Mouse (Mus musculus): ENCODE measurements at regions not wholly inside any gene's neighbourhood (a gene's known extent, or its start where the extent isn't known, plus 50 kb on each side); places are given as distances from the start of the nearest gene placed in this dataset.

DNA sequence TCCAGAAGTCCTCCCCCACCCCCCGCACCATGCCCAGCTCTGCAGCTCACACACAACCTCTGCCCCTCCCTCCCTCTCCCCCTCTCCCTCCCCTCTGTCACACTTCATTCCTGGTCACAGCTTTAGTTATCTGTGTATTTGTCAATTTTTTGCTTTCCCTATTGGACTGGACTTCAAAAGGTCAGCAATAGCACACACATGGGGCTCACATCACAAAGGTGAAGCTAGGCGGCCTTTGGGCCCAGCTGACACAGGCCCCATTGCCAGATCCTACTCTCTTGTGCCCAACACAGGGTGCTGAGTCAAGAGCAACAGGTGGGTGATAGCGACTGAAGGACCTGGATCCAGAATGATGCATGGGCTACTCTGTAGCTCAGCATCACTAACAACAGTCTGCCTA is 149.0 kb upstream of the Nectin1 start:
- no peaks in the 10 kb centered on the region for H3K36me3 ChIP-seq
- H3K4me3 ChIP-seq, result no peak overlapping the region
- no peaks in the 10 kb centered on the region for H3K4me1 ChIP-seq
- WGBS, result 77% methylated on average over 3 of the region's 3 CpGs
- DNase-seq (ENCODE audit: low spot score), result no peak
- peaks cover 16% of the 10 kb centered on the region for H3K27me3 ChIP-seq (ENCODE audit: insufficient read depth, poor library complexity, severe bottlenecking)
- no peak overlapping the region for H3K27ac ChIP-seq
- H3K9me3 ChIP-seq, result no peaks in the 10 kb centered on the region

DNA sequence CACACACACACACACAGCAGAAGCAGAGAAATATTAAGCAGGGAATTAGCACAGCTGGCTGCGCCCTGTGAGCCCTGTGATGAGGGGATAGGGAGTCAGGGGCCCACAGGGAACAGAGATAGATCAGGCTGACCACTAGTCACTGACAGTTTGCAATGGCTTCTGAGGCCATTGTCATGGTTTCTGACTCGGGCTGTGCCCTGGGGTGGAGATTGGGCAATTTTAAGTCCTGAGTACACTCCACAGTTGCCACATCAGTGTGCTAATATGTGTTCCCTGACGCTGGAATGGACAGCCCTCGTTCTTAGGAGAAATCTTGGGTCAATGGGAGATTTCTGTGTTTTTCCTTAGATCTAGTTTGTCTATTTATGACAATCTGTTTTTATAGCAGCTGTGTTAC is 148.3 kb upstream of the Nectin1 start:
- H3K27ac ChIP-seq, result no peak overlapping the region
- WGBS, result 67% methylated on average over 4 of the region's 4 CpGs
- DNase-seq (ENCODE audit: low spot score), result no peak

DNA sequence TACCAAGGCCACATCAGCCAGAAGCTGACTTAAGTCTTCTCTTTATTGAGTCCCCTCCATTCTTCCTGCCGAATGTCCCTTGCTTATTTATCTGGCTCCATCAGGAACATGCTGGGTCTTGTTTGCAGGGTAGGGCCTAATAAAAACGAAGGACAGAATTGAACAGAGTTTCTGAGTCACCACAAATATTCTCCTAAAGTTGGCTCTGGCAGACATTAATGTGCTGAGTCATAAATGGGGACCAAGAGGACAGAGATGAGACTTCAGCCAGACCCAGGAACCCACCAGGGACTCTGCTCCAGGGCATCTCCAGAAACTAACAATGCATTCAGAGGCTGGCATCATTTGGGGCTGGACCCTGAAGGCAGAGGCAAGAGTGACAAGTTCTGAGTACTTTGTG is 143.4 kb upstream of the Nectin1 start:
- 48% methylated on average over 2 of the region's 2 CpGs for WGBS
- H3K4me3 ChIP-seq, result no peak overlapping the region
- H3K36me3 ChIP-seq, result no peaks in the 10 kb centered on the region
- peaks cover 7% of the 10 kb centered on the region; the same call in 1 of the 2 replicates for H3K4me1 ChIP-seq
- H3K9me3 ChIP-seq, result no peaks in the 10 kb centered on the region
- no peak overlapping the region for H3K27ac ChIP-seq
- DNase-seq (ENCODE audit: low spot score), result no peak
- peaks cover 16% of the 10 kb centered on the region for H3K27me3 ChIP-seq (ENCODE audit: insufficient read depth, poor library complexity, severe bottlenecking)

More for the DNA sequence above, 148.3 kb upstream of the Nectin1 start:
- no peaks in the 10 kb centered on the region for H3K9me3 ChIP-seq
- H3K4me1 ChIP-seq, result no peaks in the 10 kb centered on the region
- no peaks in the 10 kb centered on the region for H3K36me3 ChIP-seq
- H3K4me3 ChIP-seq, result no peak overlapping the region
- peaks cover 16% of the 10 kb centered on the region for H3K27me3 ChIP-seq (ENCODE audit: insufficient read depth, poor library complexity, severe bottlenecking)

DNA sequence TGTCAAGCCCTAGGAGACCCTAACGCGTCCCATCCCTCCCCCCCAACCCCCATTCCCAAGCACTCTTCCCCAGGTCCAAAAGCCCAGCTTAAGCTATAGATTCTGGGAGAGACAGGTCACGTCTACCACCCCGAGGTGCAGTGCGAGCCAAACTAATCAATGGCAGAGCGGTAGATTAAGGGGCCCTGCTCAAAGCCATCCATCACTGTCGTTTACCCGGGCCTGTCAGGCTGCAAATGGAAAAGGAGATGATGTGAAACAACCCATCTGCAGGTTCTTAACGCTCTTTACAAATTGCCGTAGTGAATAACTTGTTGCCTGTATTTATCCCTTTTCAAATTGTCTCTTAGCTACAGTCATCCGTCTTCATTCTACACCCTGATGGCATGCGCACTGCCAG is 126.2 kb upstream of the Nectin1 start:
- Histone ChIP-seq H3K27ac (no peak overlapping the region), H3K4me3 (no peak overlapping the region), H3K27me3 (ENCODE audit: insufficient read depth, poor library complexity, severe bottlenecking) (peaks cover 54% of the 10 kb centered on the region; the same call in 1 of the 2 replicates), H3K4me1 (peaks cover 4% of the 10 kb centered on the region; the same call in 1 of the 2 replicates), H3K36me3 (no peaks in the 10 kb centered on the region), H3K9me3 (no peaks in the 10 kb centered on the region)
- 22% methylated on average over 12 of the region's 12 CpGs for WGBS
- DNase-seq (ENCODE audit: low spot score), result no peak

DNA sequence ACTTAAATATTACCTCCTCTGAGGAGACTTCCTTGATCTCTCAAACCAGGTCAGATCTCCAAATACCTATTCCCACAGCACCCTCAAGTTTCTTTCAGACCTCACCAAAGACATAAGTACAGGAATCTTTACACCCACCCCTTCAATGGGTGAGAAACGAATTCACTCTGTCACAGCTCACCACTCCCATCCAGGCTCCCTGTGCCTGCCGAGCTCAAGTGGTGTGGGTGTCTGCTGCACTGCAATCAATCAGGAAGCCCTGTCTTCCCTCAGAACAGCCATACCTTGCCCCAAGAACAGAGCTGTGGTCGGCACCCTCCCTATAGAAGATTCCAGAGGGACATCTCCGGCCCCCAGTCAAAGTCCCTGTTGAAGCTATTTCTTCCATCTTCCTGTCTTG is 116.2 kb upstream of the Nectin1 start:
- H3K4me3 ChIP-seq, result no peak overlapping the region
- 43% methylated on average over 4 of the region's 4 CpGs for WGBS
- 0 out of 2 replicates have a peak, but pooled peaks cover 3% of the 10 kb centered on the region for H3K4me1 ChIP-seq
- no peaks in the 10 kb centered on the region for H3K36me3 ChIP-seq
- no peaks in the 10 kb centered on the region for H3K9me3 ChIP-seq
- H3K27me3 ChIP-seq (ENCODE audit: insufficient read depth, poor library complexity, severe bottlenecking), result peaks cover 28% of the 10 kb centered on the region
- no peak overlapping the region for H3K27ac ChIP-seq
- no peak for DNase-seq (ENCODE audit: low spot score)

DNA sequence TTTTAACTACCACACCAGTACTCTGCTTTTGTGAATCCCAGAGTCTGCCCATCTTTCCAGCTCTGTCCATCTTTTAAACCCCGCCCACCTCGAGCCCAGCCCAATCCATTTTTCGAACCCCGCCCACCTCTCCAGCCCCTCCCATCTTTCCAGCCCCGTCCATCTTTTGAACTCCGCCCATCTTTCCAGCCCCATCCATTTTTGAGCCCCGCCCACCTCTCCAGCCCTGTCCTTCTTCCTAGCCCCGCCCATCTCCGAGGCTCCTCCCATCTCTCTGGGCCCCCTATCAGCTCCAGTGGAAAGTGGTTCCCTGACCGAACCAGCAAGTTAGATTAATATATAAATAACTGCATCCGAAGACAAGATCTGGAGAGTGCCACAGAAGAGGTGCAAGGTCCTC is 115.0 kb upstream of the Nectin1 start:
- Histone ChIP-seq H3K4me1 (0 out of 2 replicates have a peak, but pooled peaks cover 3% of the 10 kb centered on the region), H3K27me3 (ENCODE audit: insufficient read depth, poor library complexity, severe bottlenecking) (peaks cover 25% of the 10 kb centered on the region), H3K4me3 (no peak overlapping the region), H3K27ac (no peak overlapping the region), H3K9me3 (no peaks in the 10 kb centered on the region), H3K36me3 (no peaks in the 10 kb centered on the region)
- WGBS, result 34% methylated on average over 11 of the region's 11 CpGs
- DNase-seq (ENCODE audit: low spot score), result no peak

DNA sequence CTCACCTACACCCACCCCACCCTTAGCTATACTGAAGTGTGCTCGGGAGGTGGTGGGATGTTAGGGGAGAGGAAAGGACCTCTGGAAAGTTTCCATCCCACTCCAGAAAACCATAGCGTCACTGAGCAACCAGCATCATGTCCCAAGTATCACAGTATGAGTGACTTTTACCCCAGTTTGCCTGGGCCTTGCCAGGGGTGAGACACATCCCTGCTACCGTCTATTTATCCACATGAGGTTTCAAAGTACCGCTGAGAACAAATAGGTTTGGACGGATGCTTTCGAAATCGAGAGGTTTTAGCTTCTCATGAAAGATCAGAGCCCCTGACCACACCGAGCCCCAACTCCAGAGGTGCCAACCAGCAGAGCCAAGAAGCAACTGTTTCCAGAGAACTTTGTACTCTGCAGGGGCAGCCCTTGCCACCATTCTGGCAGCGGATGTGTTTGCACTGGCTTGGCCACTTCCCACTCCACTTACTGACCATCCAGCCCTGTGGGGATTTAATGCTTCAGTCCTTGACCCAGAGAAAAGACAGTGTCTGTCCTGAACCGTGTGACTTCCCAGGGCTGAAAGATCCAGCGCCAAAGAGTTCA is 107.3 kb upstream of the Nectin1 start:
- no peak overlapping the region for H3K27ac ChIP-seq
- H3K27me3 ChIP-seq (ENCODE audit: insufficient read depth, poor library complexity, severe bottlenecking), result 0 out of 2 replicates have a peak, but pooled peaks cover 3% of the 10 kb centered on the region
- WGBS, result 78% methylated on average over 11 of the region's 11 CpGs
- no peak overlapping the region for H3K4me3 ChIP-seq
- no peak for DNase-seq (ENCODE audit: low spot score)
- no peaks in the 10 kb centered on the region for H3K36me3 ChIP-seq
- H3K9me3 ChIP-seq, result no peaks in the 10 kb centered on the region
- no peaks in the 10 kb centered on the region for H3K4me1 ChIP-seq

DNA sequence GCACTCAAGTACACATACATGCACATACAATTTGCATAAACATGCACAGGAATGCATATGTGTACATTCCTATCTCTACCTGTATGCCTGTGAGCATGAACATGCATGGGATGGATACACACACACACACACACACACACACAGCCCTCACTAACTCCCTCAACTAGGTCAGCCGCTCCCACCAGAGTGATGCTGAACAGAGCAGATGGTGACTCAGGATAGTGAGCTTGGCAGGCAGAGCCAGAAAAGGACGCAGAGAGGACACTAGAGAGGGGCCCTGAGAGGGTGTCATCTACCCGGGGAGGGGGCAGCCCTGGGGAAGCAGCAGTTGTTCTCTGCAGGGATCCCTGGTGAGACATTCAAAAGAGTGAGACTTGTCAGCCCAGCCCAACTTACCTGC is 85.6 kb upstream of the Nectin1 start:
- Histone ChIP-seq H3K27me3 (ENCODE audit: insufficient read depth, poor library complexity, severe bottlenecking) (0 out of 2 replicates have a peak, but pooled peaks cover 7% of the 10 kb centered on the region), H3K4me3 (no peak overlapping the region), H3K36me3 (no peaks in the 10 kb centered on the region), H3K9me3 (no peaks in the 10 kb centered on the region), H3K4me1 (0 out of 2 replicates have a peak, but pooled peaks cover 6% of the 10 kb centered on the region), H3K27ac (no peak overlapping the region)
- WGBS, result 52% methylated on average over 3 of the region's 3 CpGs
- no peak for DNase-seq (ENCODE audit: low spot score)

DNA sequence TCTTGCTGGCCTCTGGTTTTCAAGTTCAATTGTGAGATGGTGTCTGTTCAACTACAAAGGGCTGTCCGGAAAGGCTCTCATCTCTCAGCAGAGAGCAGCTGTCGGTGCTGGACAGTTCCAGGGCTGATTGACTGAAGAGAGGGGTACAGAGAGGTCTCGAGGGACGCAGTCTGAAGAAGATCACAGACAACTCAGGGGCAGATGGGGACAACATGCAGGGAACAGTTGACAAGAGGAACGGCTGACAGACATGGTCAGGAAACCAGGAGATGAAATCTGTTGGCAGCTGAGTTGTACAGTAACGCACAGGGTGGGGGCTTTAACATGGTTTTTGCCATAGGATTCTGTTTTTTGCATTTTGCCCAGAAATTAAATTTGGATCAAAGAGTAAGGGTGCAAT is 84.5 kb upstream of the Nectin1 start:
- no peak for DNase-seq (ENCODE audit: low spot score)
- H3K4me1 ChIP-seq, result 0 out of 2 replicates have a peak, but pooled peaks cover 6% of the 10 kb centered on the region
- H3K27me3 ChIP-seq (ENCODE audit: insufficient read depth, poor library complexity, severe bottlenecking), result 0 out of 2 replicates have a peak, but pooled peaks cover 10% of the 10 kb centered on the region
- H3K36me3 ChIP-seq, result no peaks in the 10 kb centered on the region
- 51% methylated on average over 6 of the region's 6 CpGs for WGBS
- H3K27ac ChIP-seq, result no peak overlapping the region
- no peaks in the 10 kb centered on the region for H3K9me3 ChIP-seq
- no peak overlapping the region for H3K4me3 ChIP-seq

DNA sequence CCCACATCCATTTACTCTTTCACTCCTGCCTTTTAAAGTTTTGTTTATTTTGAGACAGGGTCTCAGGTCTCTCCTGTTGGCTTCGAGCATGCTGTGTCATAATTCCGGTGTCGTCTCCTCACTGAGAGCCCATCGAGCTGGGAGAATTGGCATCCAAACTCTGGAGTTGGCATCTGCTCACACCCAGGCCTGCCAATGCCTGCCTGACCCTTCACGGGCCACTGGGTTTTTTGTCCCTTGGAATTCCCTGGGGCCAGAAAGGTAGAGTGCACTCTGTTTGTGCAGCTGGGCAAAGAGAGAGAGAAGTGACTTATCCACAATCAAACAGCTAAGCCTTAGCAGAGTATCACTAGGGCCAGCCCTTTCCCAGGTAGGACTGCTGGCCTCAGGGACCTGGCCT is 83.6 kb upstream of the Nectin1 start:
- H3K9me3 ChIP-seq, result no peaks in the 10 kb centered on the region
- no peak overlapping the region for H3K27ac ChIP-seq
- DNase-seq (ENCODE audit: low spot score), result no peak
- H3K4me1 ChIP-seq, result 0 out of 2 replicates have a peak, but pooled peaks cover 6% of the 10 kb centered on the region
- H3K4me3 ChIP-seq, result no peak overlapping the region
- WGBS, result 79% methylated on average over 5 of the region's 5 CpGs
- peaks cover 10% of the 10 kb centered on the region; the same call in 1 of the 2 replicates for H3K27me3 ChIP-seq (ENCODE audit: insufficient read depth, poor library complexity, severe bottlenecking)
- no peaks in the 10 kb centered on the region for H3K36me3 ChIP-seq

DNA sequence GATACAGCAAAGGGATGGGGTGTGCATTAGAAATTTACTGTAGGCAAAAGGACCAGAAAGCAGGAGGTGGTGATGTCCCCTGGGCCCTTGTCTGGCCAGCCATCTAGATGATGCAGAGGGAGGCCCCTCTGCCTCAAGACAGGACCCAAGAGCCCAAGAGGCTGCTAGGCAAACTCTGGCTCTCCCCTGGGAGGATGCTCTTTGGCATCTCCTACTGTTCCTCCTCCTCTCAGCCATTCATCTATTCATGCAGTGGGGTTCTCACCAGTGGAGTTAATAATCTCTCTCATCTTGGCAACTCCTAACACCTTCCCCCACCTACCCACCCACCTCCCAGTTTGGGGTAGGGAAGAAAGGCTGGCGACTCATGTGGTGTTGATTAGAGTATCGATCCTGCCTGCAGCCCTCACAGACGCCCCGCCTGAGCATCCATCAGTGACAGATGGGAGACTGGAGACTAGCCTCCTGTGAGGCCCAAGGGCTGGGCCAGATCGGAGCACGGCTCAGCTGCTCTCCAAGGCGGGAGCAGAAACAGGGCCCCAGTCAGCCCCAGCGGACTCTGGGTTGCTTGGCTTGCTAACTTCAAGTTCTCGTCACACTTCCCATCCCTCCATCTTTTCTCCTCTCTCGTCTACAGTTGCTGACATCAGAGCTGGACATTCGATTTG is 82.8 kb upstream of the Nectin1 start:
- H3K27ac ChIP-seq, result no peak overlapping the region
- H3K4me1 ChIP-seq, result 0 out of 2 replicates have a peak, but pooled peaks cover 6% of the 10 kb centered on the region
- H3K36me3 ChIP-seq, result no peaks in the 10 kb centered on the region
- no peaks in the 10 kb centered on the region for H3K9me3 ChIP-seq
- peaks cover 10% of the 10 kb centered on the region; the same call in 1 of the 2 replicates for H3K27me3 ChIP-seq (ENCODE audit: insufficient read depth, poor library complexity, severe bottlenecking)
- no peak overlapping the region for H3K4me3 ChIP-seq
- WGBS, result 31% methylated on average over 11 of the region's 11 CpGs
- no peak for DNase-seq (ENCODE audit: low spot score)

DNA sequence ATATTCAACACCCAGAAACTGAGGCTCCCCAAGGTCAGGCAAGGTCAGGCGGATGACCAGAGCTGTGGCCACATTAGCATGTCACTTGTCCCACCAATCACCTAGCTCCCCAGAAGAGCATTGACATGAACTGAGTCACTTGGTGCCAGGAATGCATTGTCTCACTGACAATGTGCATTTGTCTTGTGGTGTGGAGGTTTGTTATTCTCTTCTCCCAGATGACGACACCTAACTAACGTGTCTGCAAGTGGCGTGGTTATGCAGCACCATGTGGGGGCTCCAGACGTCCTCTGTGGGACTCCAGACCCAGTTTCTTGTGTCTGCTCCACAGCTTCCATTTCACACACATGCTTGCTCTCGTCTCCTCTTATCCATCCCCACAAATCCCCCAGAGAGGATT is 82.1 kb upstream of the Nectin1 start:
- no peak overlapping the region for H3K4me3 ChIP-seq
- WGBS, result 67% methylated on average over 6 of the region's 6 CpGs
- 0 out of 2 replicates have a peak, but pooled peaks cover 6% of the 10 kb centered on the region for H3K4me1 ChIP-seq
- H3K36me3 ChIP-seq, result no peaks in the 10 kb centered on the region
- H3K9me3 ChIP-seq, result no peaks in the 10 kb centered on the region
- no peak for DNase-seq (ENCODE audit: low spot score)
- peaks cover 13% of the 10 kb centered on the region; the same call in 1 of the 2 replicates for H3K27me3 ChIP-seq (ENCODE audit: insufficient read depth, poor library complexity, severe bottlenecking)
- H3K27ac ChIP-seq, result no peak overlapping the region

DNA sequence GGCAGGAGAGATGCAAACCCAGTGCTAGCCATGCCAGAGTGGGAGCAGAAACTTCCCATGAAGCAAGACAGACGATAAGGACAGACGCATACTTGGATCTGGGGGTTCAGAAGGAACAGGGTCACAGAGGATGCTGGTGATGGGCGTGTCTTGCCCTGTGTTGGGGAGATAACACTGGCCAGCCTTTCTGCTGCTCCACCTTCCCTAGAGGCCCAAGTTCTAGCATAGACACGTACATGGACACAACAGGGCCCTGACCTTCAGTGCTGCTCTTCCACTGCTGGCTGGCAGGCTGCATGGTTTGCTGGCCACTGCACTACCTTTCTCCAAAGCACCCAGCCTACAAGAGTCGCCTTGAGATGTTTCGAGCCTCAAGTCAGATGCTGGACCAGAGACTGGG is 76.4 kb upstream of the Nectin1 start:
- Histone ChIP-seq H3K4me3 (no peak overlapping the region), H3K36me3 (no peaks in the 10 kb centered on the region), H3K4me1 (peaks cover 16% of the 10 kb centered on the region), H3K27ac (no peak overlapping the region), H3K27me3 (ENCODE audit: insufficient read depth, poor library complexity, severe bottlenecking) (peaks cover 50% of the 10 kb centered on the region), H3K9me3 (no peaks in the 10 kb centered on the region)
- WGBS, result 73% methylated on average over 6 of the region's 6 CpGs
- DNase-seq (ENCODE audit: low spot score), result no peak

All from heart, embryonic 10.5 days (tissue).